Mouse (Mus musculus) neural tube, embryonic 13.5 days (tissue): Measurements from ENCODE around the gene Elac2. TPM values are rescaled to one million over a fixed set of nuclear protein-coding genes. Genes with fewer than 3 reads are reported as not detected.

Source experiments
- ATAC-seq: fragments of 200-750 bp; cut with Nextera tagmentation; 2 replicates; pipeline ENCODE4 v1.8.0; 2017; ENCODE audit warnings: low read depth, mild to moderate bottlenecking, moderate TSS enrichment, moderate library complexity
- H3K27ac ChIP-seq: fragments of 300-500 bp; sonication (generic); replicated peaks from 2 replicates; pipeline ENCODE4 v1.5.1; 2015; ENCODE audit warnings: moderate library complexity, mild to moderate bottlenecking, inconsistent platforms
- H3K27me3 ChIP-seq: fragments of 300-500 bp; sonication (generic); 2 replicates; pipeline ENCODE4 v1.6.1; 2015; ENCODE audit warnings: mild to moderate bottlenecking, inconsistent platforms
- H3K36me3 ChIP-seq: fragments of 300-500 bp; sonication (generic); 2 replicates; pipeline ENCODE4 v1.6.1; 2015; ENCODE audit warnings: mild to moderate bottlenecking, inconsistent platforms
- H3K4me1 ChIP-seq: fragments of 300-500 bp; sonication (generic); replicated peaks from 2 replicates; pipeline ENCODE4 v1.6.1; 2015; ENCODE audit warnings: inconsistent platforms
- H3K4me2 ChIP-seq: fragments of 300-500 bp; sonication (generic); 2 replicates; pipeline ENCODE4 v1.6.1; 2015; ENCODE audit warnings: inconsistent platforms, mild to moderate bottlenecking, moderate library complexity
- H3K4me3 ChIP-seq: fragments of 300-500 bp; sonication (generic); 2 replicates; pipeline ENCODE4 v1.5.1; 2015; ENCODE audit warnings: mild to moderate bottlenecking, inconsistent platforms
- H3K9ac ChIP-seq: fragments of 300-500 bp; sonication (generic); 2 replicates; pipeline ENCODE4 v1.6.1; 2015; ENCODE audit warnings: moderate library complexity, mild to moderate bottlenecking, inconsistent platforms
- H3K9me3 ChIP-seq: fragments of 300-500 bp; sonication (generic); 2 replicates; pipeline ENCODE4 v1.6.1; 2016; ENCODE audit warnings: inconsistent platforms
- WGBS: fragments of 180-500 bp; shearing (Covaris S2); methylation state at CpG from one replicate; pipeline ENCODE4 v1.1.7; 2015; 5-methylcytosine and 5-hydroxymethylcytosine counted together
- polyA plus RNA-seq: library from polyadenylated mRNA; unstranded; fragments of >200 nt; fragmentation: Nextera tagmentation; extraction: Ambion mirVana; gene quantifications from 2 replicates; pipeline ENCODE4 v1.2.1, GENCODE M21; 2015

Elac2 gene
- polyA plus RNA-seq, 1 experiment from 2014 or later: 35.0 TPM

GRCm38 (mm10) chr11:65028049-65028448, 49.2 kb downstream of the Elac2 start:
- Histone ChIP-seq H3K27ac (no peak overlapping the region), H3K36me3 (peaks cover 10% of the 10 kb centered on the region), H3K4me1 (no peaks in the 10 kb centered on the region), H3K4me3 (no peak overlapping the region), H3K4me2 (no peak overlapping the region), H3K9ac (no peak overlapping the region), H3K27me3 (no peaks in the 10 kb centered on the region), H3K9me3 (no peaks in the 10 kb centered on the region)
- no peak for ATAC-seq
- 75% methylated on average over 5 of the region's 5 CpGs for WGBS

DNA sequence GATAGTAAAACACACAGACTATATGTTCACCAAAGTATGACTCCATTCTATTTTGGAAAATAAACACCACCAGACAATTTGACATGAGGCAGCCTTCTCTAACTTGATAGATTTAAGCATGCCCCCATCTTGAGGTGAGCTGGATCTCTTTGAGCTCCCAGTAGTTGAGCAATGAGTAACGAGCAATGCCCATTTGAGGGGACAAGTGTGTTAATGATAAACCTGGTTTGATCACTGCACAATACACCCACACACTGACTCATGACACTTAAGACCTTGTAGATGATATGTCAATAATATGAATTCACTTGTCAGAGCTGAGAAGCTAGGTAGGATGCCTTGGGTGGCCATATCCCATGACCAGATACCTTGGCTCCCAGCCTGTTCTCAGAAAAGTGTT, 51.4 kb downstream of the Elac2 start:
- no peak overlapping the region for H3K4me3 ChIP-seq
- H3K27me3 ChIP-seq: no peaks in the 10 kb centered on the region
- no peaks in the 10 kb centered on the region for H3K4me1 ChIP-seq
- WGBS: 90% methylated on average over 1 of the region's 1 CpGs
- no peak overlapping the region for H3K9ac ChIP-seq
- ATAC-seq: no peak
- H3K36me3 ChIP-seq: peaks cover 11% of the 10 kb centered on the region; the same call in 1 of the 2 replicates
- H3K27ac ChIP-seq: no peak overlapping the region
- H3K9me3 ChIP-seq: no peaks in the 10 kb centered on the region
- H3K4me2 ChIP-seq: no peak overlapping the region

DNA sequence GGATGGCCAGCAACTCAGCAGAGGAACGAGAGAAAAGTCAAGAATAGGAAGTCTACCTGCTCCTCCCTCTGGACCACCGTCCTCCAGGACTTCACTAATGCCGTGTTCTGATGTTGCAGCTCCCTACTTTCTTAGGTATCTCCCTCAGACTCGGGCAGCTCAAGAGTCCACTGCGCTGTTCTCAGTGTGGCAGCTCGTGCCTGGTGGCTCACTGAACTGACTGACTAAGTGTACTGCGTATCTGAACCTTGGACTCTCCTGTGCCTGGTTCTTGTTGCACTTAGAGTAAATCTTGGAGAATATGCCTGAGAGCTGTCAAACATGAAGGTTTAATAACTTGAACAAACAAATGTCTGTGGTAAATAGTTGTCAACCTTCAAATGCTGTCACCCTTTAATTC, 53.4 kb downstream of the Elac2 start:
- Histone ChIP-seq H3K4me2 (no peak overlapping the region), H3K36me3 (peaks cover 12% of the 10 kb centered on the region; the same call in 1 of the 2 replicates), H3K27me3 (no peaks in the 10 kb centered on the region), H3K9ac (no peak overlapping the region), H3K27ac (no peak overlapping the region), H3K4me3 (no peak overlapping the region), H3K9me3 (no peaks in the 10 kb centered on the region), H3K4me1 (no peaks in the 10 kb centered on the region)
- 94% methylated on average over 7 of the region's 7 CpGs for WGBS
- no peak for ATAC-seq

- Histone ChIP-seq H3K27ac (no peak overlapping the region), H3K4me3 (no peak overlapping the region), H3K36me3 (peaks cover 14% of the 10 kb centered on the region; the same call in 1 of the 2 replicates), H3K4me1 (peaks cover 5% of the 10 kb centered on the region; the same call in 1 of the 2 replicates), H3K9me3 (no peaks in the 10 kb centered on the region), H3K27me3 (no peaks in the 10 kb centered on the region), H3K9ac (no peak overlapping the region), H3K4me2 (no peak overlapping the region)
- 51% methylated on average over 2 of the region's 2 CpGs for WGBS
- no peak for ATAC-seq
These were observed 60.2 kb downstream of the Elac2 start for GRCm38 (mm10) chr11:65038996-65039395.

DNA sequence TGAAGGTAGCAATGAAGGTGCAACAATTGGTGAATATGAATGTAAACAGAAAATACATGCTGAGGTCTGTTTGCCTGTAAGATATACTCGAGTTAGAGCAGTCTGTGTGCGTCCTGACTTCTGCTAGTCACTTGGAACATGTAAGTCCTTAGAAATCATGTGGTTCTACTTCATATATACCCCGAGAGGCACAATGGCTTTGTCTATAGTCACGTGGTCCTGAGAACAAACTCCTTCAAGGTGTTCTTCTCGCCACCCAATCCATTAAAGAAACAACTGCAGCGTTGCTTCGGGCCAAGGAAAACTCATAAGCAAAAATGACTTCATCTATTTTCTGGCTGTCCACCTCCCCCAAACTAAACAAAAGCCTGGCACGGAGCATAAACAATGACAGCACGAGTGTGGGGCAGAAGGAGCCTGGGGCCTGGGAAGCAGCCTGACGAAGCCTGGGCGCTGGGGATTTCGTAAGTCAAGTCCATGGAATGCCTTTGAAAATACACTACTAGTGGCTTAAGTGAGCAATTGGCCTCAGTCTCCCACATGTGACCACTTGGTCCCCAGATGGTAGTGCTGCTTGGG, 60.8 kb downstream of the Elac2 start:
- H3K27ac ChIP-seq: no peak overlapping the region; the same call in 1 of the 2 replicates
- peaks cover 13% of the 10 kb centered on the region; the same call in 1 of the 2 replicates for H3K36me3 ChIP-seq
- peaks cover 5% of the 10 kb centered on the region; the same call in 1 of the 2 replicates for H3K4me1 ChIP-seq
- H3K9ac ChIP-seq: no peak overlapping the region
- H3K4me2 ChIP-seq: no peak overlapping the region
- 63% methylated on average over 12 of the region's 12 CpGs for WGBS
- H3K27me3 ChIP-seq: no peaks in the 10 kb centered on the region
- ATAC-seq: no peak
- no peak overlapping the region for H3K4me3 ChIP-seq
- no peaks in the 10 kb centered on the region for H3K9me3 ChIP-seq

DNA sequence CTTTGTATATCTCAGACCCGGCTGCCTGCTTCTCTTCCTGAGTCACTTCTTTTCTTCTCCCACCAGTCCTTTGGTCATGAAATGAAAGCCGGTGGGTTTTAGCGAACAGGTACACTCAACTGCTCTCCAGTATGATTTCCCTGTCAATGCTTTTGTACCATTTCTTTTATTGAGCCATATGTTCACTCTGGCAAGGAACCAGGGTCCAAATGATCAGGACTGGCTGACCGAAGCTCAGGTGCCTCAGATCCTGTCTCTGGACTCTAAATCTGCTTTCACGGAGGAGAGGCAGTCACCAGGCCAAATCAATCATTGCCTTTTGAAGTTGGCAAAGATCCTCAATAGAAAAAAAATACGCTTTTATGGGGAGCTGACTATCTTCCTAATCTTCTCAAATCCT, 61.7 kb downstream of the Elac2 start:
- Histone ChIP-seq H3K36me3 (peaks cover 7% of the 10 kb centered on the region; the same call in 1 of the 2 replicates), H3K9ac (no peak overlapping the region), H3K4me2 (no peak overlapping the region), H3K27me3 (no peaks in the 10 kb centered on the region), H3K4me3 (no peak overlapping the region), H3K4me1 (peaks cover 5% of the 10 kb centered on the region; the same call in 1 of the 2 replicates), H3K9me3 (no peaks in the 10 kb centered on the region), H3K27ac (no peak overlapping the region)
- ATAC-seq: no peak
- WGBS: 81% methylated on average over 6 of the region's 6 CpGs

GRCm38 (mm10) chr11:65049090-65049489, 70.3 kb downstream of the Elac2 start:
- no peak overlapping the region for H3K4me3 ChIP-seq
- no peak overlapping the region for H3K9ac ChIP-seq
- no peaks in the 10 kb centered on the region for H3K27me3 ChIP-seq
- H3K4me2 ChIP-seq: no peak overlapping the region
- peak overlapping the region; percentile 13; the same call in 1 of the 2 replicates for H3K27ac ChIP-seq
- no peaks in the 10 kb centered on the region for H3K9me3 ChIP-seq
- H3K36me3 ChIP-seq: no peaks in the 10 kb centered on the region
- ATAC-seq: no peak
- WGBS: 81% methylated on average over 7 of the region's 7 CpGs
- H3K4me1 ChIP-seq: peaks cover 8% of the 10 kb centered on the region

DNA sequence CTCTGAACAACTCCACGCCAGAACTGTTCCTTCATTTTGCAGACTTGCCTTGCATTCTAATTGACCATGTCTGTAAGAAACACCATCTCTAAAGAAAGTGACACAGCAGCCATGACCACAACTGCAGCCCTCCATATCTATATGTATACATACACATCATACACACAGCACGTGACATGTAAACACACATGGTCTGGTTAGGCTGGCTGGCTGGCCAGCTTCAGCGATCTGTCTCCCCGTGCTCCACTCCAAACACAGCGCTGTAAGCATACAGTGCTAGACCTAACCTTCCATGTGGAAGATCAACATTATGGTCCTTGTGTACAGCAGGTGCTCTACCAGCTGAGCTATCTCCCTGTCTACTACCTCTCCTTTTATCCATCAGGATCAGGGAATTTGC, 72.0 kb downstream of the Elac2 start:
- Histone ChIP-seq H3K9me3 (no peaks in the 10 kb centered on the region), H3K4me1 (peaks cover 9% of the 10 kb centered on the region), H3K4me2 (no peak overlapping the region), H3K9ac (no peak overlapping the region), H3K36me3 (no peaks in the 10 kb centered on the region), H3K27ac (no peak overlapping the region), H3K4me3 (no peak overlapping the region), H3K27me3 (no peaks in the 10 kb centered on the region)
- ATAC-seq: no peak
- 97% methylated on average over 5 of the region's 5 CpGs for WGBS

Other genes starting within 250 kb of the Elac2 start
- gene 1700086D15Rik, start 180.9 kb downstream of the Elac2 start, polyA plus RNA-seq: not detected in 2 replicates
- 10.3 and 11.5 TPM in 2 replicates for gene Arhgap44, start 183.9 kb downstream of the Elac2 start, polyA plus RNA-seq